Mouse (Mus musculus): Measurements from ENCODE around the gene Gpr68.

Gene Gpr68

GRCm38 (mm10) chr12:100831629-100832325 is 76.2 kb downstream of the Gpr68 start:
- DNase-seq (ENCODE audit: low spot score in 2 of 2): no peak

GRCm38 (mm10) chr12:100831021-100831420 is 77.0 kb downstream of the Gpr68 start:
- DNase-seq (ENCODE audit: low spot score in 2 of 2): no peak

All from frontal cortex, postnatal 10 days (tissue).